Mouse (Mus musculus) hindbrain, postnatal 0 days (tissue): Measurements from ENCODE around the gene Rtkn. TPM values are rescaled to one million over a fixed set of nuclear protein-coding genes. Genes with fewer than 3 reads are reported as not detected.
A peak's percentile ranks its signal among the peaks of the same experiment; 100 is the strongest.

Source experiments
- ATAC-seq: fragments of 200-750 bp; cut with Nextera tagmentation; 2 replicates; pipeline ENCODE4 v1.8.0; 2017; ENCODE audit warnings: mild to moderate bottlenecking, moderate TSS enrichment, moderate library complexity
- DNase-seq: peaks from one replicate; pipeline ENCODE4 v3.0.0-alpha.2; 2015; ENCODE audit warnings: low spot score
- H3K27ac ChIP-seq: fragments of 300-500 bp; sonication (generic); 2 replicates; pipeline ENCODE4 v1.5.1; 2014; ENCODE audit warnings: mild to moderate bottlenecking
- H3K27me3 ChIP-seq: fragments of 300-500 bp; sonication (generic); 2 replicates; pipeline ENCODE4 v1.6.1; 2014; ENCODE audit warnings: low read length, mixed read lengths; ENCODE audit not compliant: insufficient read depth
- H3K36me3 ChIP-seq: fragments of 300-500 bp; sonication (generic); 2 replicates; pipeline ENCODE4 v1.6.1; 2014; ENCODE audit warnings: low read length, mixed read lengths; ENCODE audit not compliant: insufficient read depth
- H3K4me1 ChIP-seq: fragments of 300-500 bp; sonication (generic); 2 replicates; pipeline ENCODE4 v1.6.1; 2014; ENCODE audit warnings: antibody characterized with exemption, low read length, mixed read lengths; ENCODE audit not compliant: insufficient read depth
- H3K4me2 ChIP-seq: fragments of 300-500 bp; sonication (generic); 2 replicates; pipeline ENCODE4 v1.6.1; 2014; ENCODE audit warnings: low read depth, mild to moderate bottlenecking, low read length, moderate library complexity, mixed read lengths
- H3K4me3 ChIP-seq: fragments of 300-500 bp; sonication (generic); 2 replicates; pipeline ENCODE4 v1.5.1; 2014; ENCODE audit warnings: low read length
- H3K9ac ChIP-seq: fragments of 300-500 bp; sonication (generic); replicated peaks from 2 replicates; pipeline ENCODE4 v1.6.1; 2014; ENCODE audit warnings: mild to moderate bottlenecking, low read length, moderate library complexity, mixed read lengths
- H3K9me3 ChIP-seq: fragments of 300-500 bp; sonication (generic); 2 replicates; pipeline ENCODE4 v1.6.1; 2016; ENCODE audit warnings: low read length, mixed read lengths
- CTCF ChIP-seq: IDR thresholded peaks from 2 replicates; pipeline ENCODE4 v1.5.1; 2016; ENCODE audit warnings: antibody characterized with exemption, control low read depth, low read depth
- WGBS: fragments of 180-500 bp; shearing (Covaris S2); extraction: QIAGEN DNeasy Blood & Tissue Kit; methylation state at CpG from one replicate; pipeline ENCODE4 v1.1.7; 2014; 5-methylcytosine and 5-hydroxymethylcytosine counted together
- polyA plus RNA-seq: library from polyadenylated mRNA; unstranded; fragments of >200 nt; fragmentation: Nextera tagmentation; extraction: Ambion mirVana; gene quantifications from 2 replicates; pipeline ENCODE4 v1.2.1, GENCODE M21; 2015
- total RNA-seq: library from RNA; depleted of rRNA; stranded (reverse); fragments of >200 nt; gene quantifications from 2 replicates; pipeline ENCODE4 v1.2.3, GENCODE M21; 2014

The Rtkn gene
- total and polyA plus RNA-seq, 2 experiments from 2014 or later: 21.1 to 73.6 TPM

GRCm38 (mm10) chr6:83161442-83161841 is 26.2 kb downstream of the Rtkn start:
- DNase-seq: no peak
- H3K4me2 ChIP-seq: peak overlapping the region; percentile 50
- H3K9me3 ChIP-seq: no peaks in the 10 kb centered on the region
- 0 out of 2 replicates have a peak, but pooled peaks cover 5% of the 10 kb centered on the region for H3K4me1 ChIP-seq
- no peaks in the 10 kb centered on the region for H3K36me3 ChIP-seq
- 15% methylated on average over 19 of the region's 19 CpGs for WGBS
- H3K27me3 ChIP-seq: peaks cover 22% of the 10 kb centered on the region
- H3K9ac ChIP-seq: no peak overlapping the region
- ATAC-seq: no peak
- no peak overlapping the region for H3K27ac ChIP-seq
- TF ChIP-seq CTCF: no peak
- peak overlapping the region; percentile 24 for H3K4me3 ChIP-seq

DNA sequence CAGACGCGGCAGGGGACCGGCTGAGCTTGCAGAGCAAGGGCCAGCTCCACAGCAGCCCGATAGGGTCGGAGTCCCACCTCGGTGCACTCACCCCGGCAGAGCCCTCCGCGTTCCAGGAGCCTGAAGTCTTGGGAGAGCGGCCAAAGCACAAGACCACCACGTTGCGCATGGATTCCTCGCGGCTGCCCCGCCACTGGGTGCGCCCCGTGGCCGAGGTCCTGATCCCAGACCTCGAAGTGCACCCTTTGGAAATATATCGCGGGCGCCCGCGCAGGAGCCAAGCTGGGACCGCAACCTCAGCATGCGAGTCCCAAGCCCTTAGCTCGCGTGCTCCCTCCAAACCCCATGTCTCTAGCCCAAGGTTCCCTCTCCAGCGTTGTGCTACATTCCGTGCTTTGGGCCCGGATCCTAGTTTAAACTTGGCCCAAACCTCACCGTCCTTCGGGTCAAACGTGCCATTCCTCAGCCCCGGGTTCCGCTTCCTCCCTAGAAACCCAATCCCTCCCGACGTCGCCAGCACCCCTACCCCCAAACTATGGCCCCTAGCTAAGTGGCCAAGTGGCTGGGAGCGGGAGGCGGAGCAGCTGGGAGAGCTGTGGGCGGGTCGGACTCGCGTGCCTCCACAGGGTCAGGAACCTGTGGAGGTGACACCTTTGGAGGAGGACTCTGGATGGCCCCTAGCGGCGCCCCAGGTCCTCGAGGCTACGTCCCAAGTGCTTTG is 26.8 kb downstream of the Rtkn start:
- Histone ChIP-seq H3K27me3 (peaks cover 22% of the 10 kb centered on the region), H3K4me3 (peak overlapping the region; percentile 24), H3K4me2 (peak overlapping the region; percentile 50), H3K9ac (0 out of 2 replicates have a peak overlapping the region, but pooled peaks have one; percentile 25), H3K36me3 (no peaks in the 10 kb centered on the region), H3K4me1 (0 out of 2 replicates have a peak, but pooled peaks cover 10% of the 10 kb centered on the region), H3K27ac (no peak overlapping the region), H3K9me3 (no peaks in the 10 kb centered on the region)
- no peak for TF ChIP-seq CTCF
- 3% methylated on average over 49 of the region's 49 CpGs for WGBS
- DNase-seq: no peak
- no peak for ATAC-seq

DNA sequence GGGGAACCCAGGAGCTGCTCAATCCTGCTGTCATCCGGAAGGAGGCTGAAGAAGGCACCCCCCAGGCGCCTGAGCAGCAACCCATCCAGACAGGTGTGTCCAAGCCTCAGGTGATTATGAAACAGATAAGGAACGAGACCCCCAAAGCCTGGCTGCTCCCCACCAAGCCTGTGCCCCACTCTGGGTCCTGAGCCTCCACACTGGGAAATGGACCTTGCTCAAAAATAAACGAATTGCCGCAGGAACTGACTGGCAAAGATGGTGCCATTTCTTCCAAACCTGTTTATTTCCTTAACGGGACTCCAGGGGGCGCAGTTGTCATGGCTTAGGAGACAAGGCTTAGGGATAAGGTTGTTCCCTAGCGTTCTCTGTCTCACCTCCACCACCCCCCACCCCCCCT is 27.4 kb downstream of the Rtkn start:
- no peaks in the 10 kb centered on the region for H3K36me3 ChIP-seq
- H3K4me3 ChIP-seq: peak overlapping the region; percentile 24
- H3K4me1 ChIP-seq: 0 out of 2 replicates have a peak, but pooled peaks cover 10% of the 10 kb centered on the region
- peaks cover 22% of the 10 kb centered on the region for H3K27me3 ChIP-seq
- peak; percentile 82 for DNase-seq
- peak; percentile 83 for TF ChIP-seq CTCF
- no peaks in the 10 kb centered on the region for H3K9me3 ChIP-seq
- peak overlapping the region; percentile 50 for H3K4me2 ChIP-seq
- H3K9ac ChIP-seq: no peak overlapping the region
- H3K27ac ChIP-seq: no peak overlapping the region
- no peak for ATAC-seq
- under 1% methylated on average over 8 of the region's 8 CpGs for WGBS

- peak overlapping the region; percentile 78 for H3K4me2 ChIP-seq
- DNase-seq: no peak
- peak overlapping the region; percentile 90 for H3K27ac ChIP-seq
- H3K27me3 ChIP-seq: peaks cover 22% of the 10 kb centered on the region
- 4% methylated on average over 6 of the region's 6 CpGs for WGBS
- H3K9ac ChIP-seq: peak overlapping the region; percentile 79
- ATAC-seq: peak; percentile 16
- H3K4me3 ChIP-seq: peak overlapping the region; percentile 63
- no peaks in the 10 kb centered on the region for H3K36me3 ChIP-seq
- no peaks in the 10 kb centered on the region for H3K9me3 ChIP-seq
- no peak for TF ChIP-seq CTCF
- 0 out of 2 replicates have a peak, but pooled peaks cover 10% of the 10 kb centered on the region for H3K4me1 ChIP-seq
These were observed 29.9 kb downstream of the Rtkn start for GRCm38 (mm10) chr6:83165026-83165606.

GRCm38 (mm10) chr6:83165607-83166242 is 30.5 kb downstream of the Rtkn start, which contains the start of gene Dctn1:
Gene Dctn1, plus strand, starts transcription at chr6:83165920.
- under 1% methylated on average over 57 of the region's 58 CpGs for WGBS
- peak within 1 kb of the TSS; percentile 63 for H3K4me3 ChIP-seq
- no peaks in the 10 kb centered on the region for H3K9me3 ChIP-seq
- H3K36me3 ChIP-seq: no peaks in the 10 kb centered on the region
- TF ChIP-seq CTCF: peak; percentile 91
- peak; percentile 98 for DNase-seq
- peak; percentile 86 for ATAC-seq
- peak within 1 kb of the TSS; percentile 90 for H3K27ac ChIP-seq
- peak within 1 kb of the TSS; percentile 78 for H3K4me2 ChIP-seq
- peaks cover 13% of the 10 kb centered on the region; the same call in 1 of the 2 replicates for H3K4me1 ChIP-seq
- H3K9ac ChIP-seq: peak within 1 kb of the TSS; percentile 79
- peaks cover 16% of the 10 kb centered on the region; the same call in 1 of the 2 replicates for H3K27me3 ChIP-seq

GRCm38 (mm10) chr6:83166243-83166630 is 31.0 kb downstream of the Rtkn start:
- H3K4me1 ChIP-seq: peaks cover 18% of the 10 kb centered on the region; the same call in 1 of the 2 replicates
- no peaks in the 10 kb centered on the region for H3K9me3 ChIP-seq
- H3K27ac ChIP-seq: peak overlapping the region; percentile 90
- ATAC-seq (peak; percentile 7; the same call in 1 of the 2 replicates), DNase-seq (peak; percentile 49)
- peak overlapping the region; percentile 79 for H3K9ac ChIP-seq
- peak overlapping the region; percentile 78 for H3K4me2 ChIP-seq
- H3K4me3 ChIP-seq: peak overlapping the region; percentile 63
- peak; percentile 44; the same call in 1 of the 2 replicates for TF ChIP-seq CTCF
- WGBS: under 1% methylated on average over 12 of the region's 12 CpGs
- H3K27me3 ChIP-seq: peaks cover 11% of the 10 kb centered on the region; the same call in 1 of the 2 replicates
- H3K36me3 ChIP-seq: no peaks in the 10 kb centered on the region
